Mouse (Mus musculus) liver, embryonic 11.5 days (tissue): ENCODE data around the gene Psme4. TPM values are rescaled to one million over a fixed set of nuclear protein-coding genes. Genes with fewer than 3 reads are reported as not detected.

Experiments used
- ATAC-seq: fragments of 200-750 bp; cut with Nextera tagmentation; replicated peaks from 2 replicates; pipeline ENCODE4 v1.8.0; 2017; ENCODE audit warnings: moderate number of reproducible peaks, mild to moderate bottlenecking, moderate TSS enrichment, moderate library complexity; ENCODE audit not compliant: low FRiP score
- DNase-seq: peaks from one replicate; pipeline ENCODE4 v3.0.0-alpha.2; 2017; ENCODE audit warnings: low spot score
- H3K27ac ChIP-seq: fragments of 300-500 bp; sonication (generic); 2 replicates; pipeline ENCODE4 v1.5.1; 2014; ENCODE audit warnings: mild to moderate bottlenecking, low read depth, low read length, control low read depth
- H3K27me3 ChIP-seq: fragments of 300-500 bp; sonication (generic); replicated peaks from 2 replicates; pipeline ENCODE4 v1.6.1; 2014; ENCODE audit warnings: low read length, mixed read lengths; ENCODE audit not compliant: control insufficient read depth, insufficient read depth
- H3K36me3 ChIP-seq: fragments of 300-500 bp; sonication (generic); 2 replicates; pipeline ENCODE4 v1.6.1; 2014; ENCODE audit warnings: mild to moderate bottlenecking, low read length, moderate library complexity, mixed read lengths; ENCODE audit not compliant: control insufficient read depth, insufficient read depth
- H3K4me1 ChIP-seq: fragments of 300-500 bp; sonication (generic); replicated peaks from 2 replicates; pipeline ENCODE4 v1.6.1; 2014; ENCODE audit warnings: low read length, mixed read lengths; ENCODE audit not compliant: control insufficient read depth, insufficient read depth
- H3K4me2 ChIP-seq: fragments of 300-500 bp; sonication (generic); 2 replicates; pipeline ENCODE4 v1.6.1; 2014; ENCODE audit warnings: mild to moderate bottlenecking, control low read depth, moderate library complexity
- H3K4me3 ChIP-seq: fragments of 300-500 bp; sonication (generic); 2 replicates; pipeline ENCODE4 v1.5.1; 2014; ENCODE audit warnings: low read depth, low read length, control low read depth
- H3K9ac ChIP-seq: fragments of 300-500 bp; sonication (generic); 2 replicates; pipeline ENCODE4 v1.6.1; 2014; ENCODE audit warnings: low read depth, low read length, control low read depth
- H3K9me3 ChIP-seq: fragments of 300-500 bp; sonication (generic); 2 replicates; pipeline ENCODE4 v1.6.1; 2016; ENCODE audit warnings: low read length, inconsistent platforms, mixed read lengths; ENCODE audit not compliant: control insufficient read depth
- WGBS: fragments of 180-500 bp; shearing (Covaris S2); extraction: QIAGEN DNeasy Blood & Tissue Kit; methylation state at CpG from one replicate; pipeline ENCODE4 v1.1.7; 2014; 5-methylcytosine and 5-hydroxymethylcytosine counted together
- polyA plus RNA-seq: library from polyadenylated mRNA; unstranded; fragments of >200 nt; fragmentation: Nextera tagmentation; extraction: Ambion mirVana; gene quantifications from 2 replicates; pipeline ENCODE4 v1.2.1, GENCODE M21; 2014

The Psme4 gene
- polyA plus RNA-seq, 1 experiment from 2014 or later = 20.6 TPM

DNA sequence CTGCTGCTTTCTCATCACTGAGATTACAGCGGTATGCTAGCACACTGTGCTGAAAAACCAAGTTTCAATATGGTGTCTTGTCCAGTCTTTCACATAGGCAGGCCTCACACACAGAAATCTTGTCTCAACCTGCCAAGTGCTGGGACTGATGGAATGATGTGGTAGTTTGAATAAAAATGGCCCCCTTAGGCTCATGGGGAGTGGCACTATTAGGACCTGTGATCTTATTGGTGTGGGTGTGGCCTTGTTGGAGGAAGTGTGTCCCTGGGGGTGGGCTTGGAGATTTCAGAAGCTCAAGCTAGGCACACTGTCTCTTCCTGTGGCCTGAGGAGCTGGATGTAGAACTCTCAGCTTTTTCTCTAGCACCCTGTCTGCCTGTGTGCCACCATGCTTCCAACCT, 124.7 kb downstream of the Psme4 start:
- no peak overlapping the region for H3K27ac ChIP-seq
- no peaks in the 10 kb centered on the region for H3K27me3 ChIP-seq
- H3K9ac ChIP-seq = no peak overlapping the region
- no peak overlapping the region for H3K4me3 ChIP-seq
- H3K9me3 ChIP-seq = no peaks in the 10 kb centered on the region
- no peak for DNase-seq
- 88% methylated on average over 1 of the region's 1 CpGs for WGBS
- ATAC-seq = no peak
- no peaks in the 10 kb centered on the region for H3K4me1 ChIP-seq
- H3K36me3 ChIP-seq = no peaks in the 10 kb centered on the region
- no peak overlapping the region for H3K4me2 ChIP-seq

GRCm38 (mm10) chr11:30899312-30899711, 127.8 kb downstream of the Psme4 start:
- H3K27me3 ChIP-seq = no peaks in the 10 kb centered on the region
- ATAC-seq (no peak), DNase-seq (no peak)
- H3K36me3 ChIP-seq = no peaks in the 10 kb centered on the region
- H3K4me2 ChIP-seq = no peak overlapping the region
- H3K27ac ChIP-seq = no peak overlapping the region
- no peaks in the 10 kb centered on the region for H3K4me1 ChIP-seq
- no peak overlapping the region for H3K9ac ChIP-seq
- no peak overlapping the region for H3K4me3 ChIP-seq
- H3K9me3 ChIP-seq = no peaks in the 10 kb centered on the region

GRCm38 (mm10) chr11:30912311-30912710, 140.8 kb downstream of the Psme4 start:
- no peak overlapping the region for H3K9ac ChIP-seq
- DNase-seq (no peak), ATAC-seq (no peak)
- H3K4me2 ChIP-seq = no peak overlapping the region
- H3K36me3 ChIP-seq = no peaks in the 10 kb centered on the region
- H3K9me3 ChIP-seq = no peaks in the 10 kb centered on the region
- no peak overlapping the region for H3K4me3 ChIP-seq
- H3K27ac ChIP-seq = no peak overlapping the region
- H3K27me3 ChIP-seq = no peaks in the 10 kb centered on the region
- 82% methylated on average over 3 of the region's 3 CpGs for WGBS
- no peaks in the 10 kb centered on the region for H3K4me1 ChIP-seq

DNA sequence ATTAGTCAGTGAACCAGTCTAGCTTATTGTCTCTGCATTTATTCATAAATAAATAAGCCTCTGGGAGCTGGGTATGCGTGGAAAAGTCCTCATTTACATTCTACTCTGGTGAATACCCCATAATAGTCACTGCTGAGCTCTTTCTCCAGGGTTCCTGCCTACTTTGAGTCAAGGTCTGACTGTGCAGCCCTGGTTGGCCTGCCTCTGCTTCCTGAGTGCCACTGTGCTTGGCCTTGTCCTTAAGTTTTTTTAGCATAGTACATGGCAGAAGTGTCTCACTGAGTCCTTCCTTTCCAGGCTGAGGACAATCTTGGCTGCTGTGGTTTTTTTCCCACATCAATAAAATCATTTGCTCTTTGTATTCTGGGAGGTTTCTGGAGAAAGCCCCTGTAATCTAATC, 149.1 kb downstream of the Psme4 start:
- Histone ChIP-seq H3K36me3 (no peaks in the 10 kb centered on the region; the same call in 1 of the 2 replicates), H3K4me3 (no peak overlapping the region), H3K4me1 (no peaks in the 10 kb centered on the region), H3K9me3 (no peaks in the 10 kb centered on the region), H3K4me2 (no peak overlapping the region), H3K27ac (no peak overlapping the region), H3K9ac (no peak overlapping the region), H3K27me3 (no peaks in the 10 kb centered on the region)
- WGBS = 69% methylated on average over 1 of the region's 1 CpGs
- no peak for ATAC-seq
- DNase-seq = no peak

GRCm38 (mm10) chr11:30923283-30923682, 151.8 kb downstream of the Psme4 start:
- H3K9me3 ChIP-seq = no peaks in the 10 kb centered on the region
- DNase-seq (no peak), ATAC-seq (no peak)
- H3K27me3 ChIP-seq = no peaks in the 10 kb centered on the region
- no peak overlapping the region for H3K9ac ChIP-seq
- no peak overlapping the region for H3K27ac ChIP-seq
- no peaks in the 10 kb centered on the region for H3K4me1 ChIP-seq
- peaks cover 2% of the 10 kb centered on the region; the same call in 1 of the 2 replicates for H3K36me3 ChIP-seq
- 92% methylated on average over 3 of the region's 3 CpGs for WGBS
- no peak overlapping the region for H3K4me3 ChIP-seq
- no peak overlapping the region for H3K4me2 ChIP-seq

DNA sequence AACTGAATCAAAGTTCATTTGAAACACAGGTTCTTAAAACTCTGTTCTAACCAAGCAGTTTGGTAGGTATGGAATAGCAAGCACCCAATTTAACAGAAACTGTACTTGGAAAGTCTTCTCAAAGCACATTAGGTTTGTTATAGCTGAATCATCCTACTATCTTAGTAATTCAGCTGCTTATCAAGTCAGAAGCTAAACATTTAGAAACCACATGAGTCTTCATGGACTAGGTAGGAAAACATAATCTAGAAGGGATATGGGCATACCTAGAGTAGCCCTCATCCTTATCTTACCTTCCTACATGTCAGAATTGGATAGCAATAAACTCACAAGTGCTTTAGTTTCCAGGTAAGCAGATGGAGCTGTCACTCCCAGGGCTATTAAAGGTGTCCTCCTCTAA, 156.6 kb downstream of the Psme4 start:
- Histone ChIP-seq H3K9me3 (no peaks in the 10 kb centered on the region), H3K27me3 (no peaks in the 10 kb centered on the region), H3K4me1 (no peaks in the 10 kb centered on the region), H3K4me2 (no peak overlapping the region), H3K9ac (no peak overlapping the region), H3K36me3 (peaks cover 8% of the 10 kb centered on the region; the same call in 1 of the 2 replicates), H3K4me3 (no peak overlapping the region), H3K27ac (no peak overlapping the region)
- DNase-seq = no peak
- ATAC-seq = no peak; the same call in 1 of the 2 replicates

GRCm38 (mm10) chr11:30928498-30928897, 157.0 kb downstream of the Psme4 start:
- 100% methylated on average over 1 of the region's 1 CpGs for WGBS

More at GRCm38 (mm10) chr11:30928498-30928897, 157.0 kb downstream of the Psme4 start:
- H3K4me2 ChIP-seq = no peak overlapping the region
- no peaks in the 10 kb centered on the region for H3K9me3 ChIP-seq
- H3K9ac ChIP-seq = no peak overlapping the region
- H3K4me3 ChIP-seq = no peak overlapping the region
- no peak overlapping the region for H3K27ac ChIP-seq
- ATAC-seq (no peak), DNase-seq (no peak)
- H3K4me1 ChIP-seq = no peaks in the 10 kb centered on the region
- no peaks in the 10 kb centered on the region for H3K27me3 ChIP-seq
- H3K36me3 ChIP-seq = peaks cover 8% of the 10 kb centered on the region; the same call in 1 of the 2 replicates

Other genes with a start within 250 kb of the Psme4 start
- gene Acyp2, start 122.1 kb upstream of the Psme4 start, polyA plus RNA-seq = 4.7 and 7.2 TPM in 2 replicates
- 0.10 TPM in 1 of 2 replicates, not detected in the other for gene Gpr75, start 113.6 kb downstream of the Psme4 start, polyA plus RNA-seq
- 18.9 and 21.8 TPM in 2 replicates for gene Asb3, start 113.7 kb downstream of the Psme4 start, polyA plus RNA-seq
- 8.1 TPM in 2 replicates for gene Erlec1, start 182.6 kb downstream of the Psme4 start, polyA plus RNA-seq
- 27.0 and 30.3 TPM in 2 replicates for gene Chac2, start 214.6 kb downstream of the Psme4 start, polyA plus RNA-seq